Mouse (Mus musculus) layer of hippocampus, postnatal 36 days (tissue): ENCODE measurements at regions not wholly inside any gene's neighbourhood (a gene's known extent, or its start where the extent isn't known, plus 50 kb on each side); places are given as distances from the start of the nearest gene placed in this dataset.

Source experiments
- DNase-seq, 2 experiments: peaks; one replicate each; pipeline ENCODE4 v3.0.0; 2022

GRCm38 (mm10) chr8:5601116-5601515, 496.0 kb upstream of the Slc10a2 start:
- no peak for DNase-seq

GRCm38 (mm10) chr8:5591571-5591970, 486.4 kb upstream of the Slc10a2 start:
- peak; percentile 33 to 42 for DNase-seq
